Mouse (Mus musculus) MEL (cell line): ENCODE measurements around the gene Bnipl. TPM values are rescaled to one million over a fixed set of nuclear protein-coding genes. Genes with fewer than 3 reads are reported as not detected.

Experiments used
- DNase-seq: peaks from one replicate; pipeline ENCODE4 v3.0.0; 2011; ENCODE audit warnings: low read depth, low spot score
- H3K27ac ChIP-seq: 2 replicates; pipeline ENCODE4 v1.5.1; 2012; ENCODE audit warnings: low read depth, mild to moderate bottlenecking, control low read depth, low read length, moderate library complexity; ENCODE audit not compliant: control insufficient read depth
- H3K27me3 ChIP-seq, 2 experiments: fragments of 150-350 bp in 1 of 2; sonication (generic) in 1 of 2; 2 replicates each; pipeline ENCODE4 v1.6.1; 2012; ENCODE audit warnings: low read length in 2 of 2, mild to moderate bottlenecking in 2 of 2, improper control_type of control experiment in 1 of 2, moderate library complexity in 1 of 2; ENCODE audit not compliant: insufficient read depth in 2 of 2, control insufficient read depth in 1 of 2
- H3K36me3 ChIP-seq, 2 experiments: 2 replicates each; pipeline ENCODE4 v1.6.1; 2012 to 2014; ENCODE audit warnings: low read length in 2 of 2, improper control_type of control experiment in 1 of 2, inconsistent platforms in 1 of 2, mild to moderate bottlenecking in 1 of 2; ENCODE audit not compliant: insufficient read depth in 2 of 2, control insufficient read depth in 1 of 2
- H3K4me1 ChIP-seq, 2 experiments: fragments of 150-350 bp in 1 of 2; sonication (generic) in 1 of 2; 2 replicates each; pipeline ENCODE4 v1.6.1; 2012; ENCODE audit warnings: low read length in 2 of 2, improper control_type of control experiment in 1 of 2, mild to moderate bottlenecking in 1 of 2; ENCODE audit not compliant: insufficient read depth in 2 of 2, control insufficient read depth in 1 of 2
- H3K4me3 ChIP-seq, 2 experiments: fragments of 150-350 bp in 1 of 2; sonication (generic) in 1 of 2; 2 replicates each; pipeline ENCODE4 v1.5.1; 2012; ENCODE audit warnings: low read depth in 2 of 2, low read length in 2 of 2, mild to moderate bottlenecking in 2 of 2, moderate library complexity in 2 of 2, control low read depth in 1 of 2, improper control_type of control experiment in 1 of 2; ENCODE audit not compliant: control insufficient read depth in 1 of 2, insufficient read depth in 1 of 2
- H3K79me2 ChIP-seq: 2 replicates; pipeline ENCODE4 v1.6.1; 2012; ENCODE audit warnings: mild to moderate bottlenecking, low read length, moderate library complexity; ENCODE audit not compliant: control insufficient read depth, poor library complexity, insufficient read depth
- H3K9ac ChIP-seq: 2 replicates; pipeline ENCODE4 v1.6.1; 2012; ENCODE audit warnings: low read depth, mild to moderate bottlenecking, control low read depth, low read length, moderate library complexity; ENCODE audit not compliant: control insufficient read depth, poor library complexity, severe bottlenecking
- H3K9me3 ChIP-seq: fragments of 150-350 bp; sonication (generic); replicated peaks from 2 replicates; pipeline ENCODE4 v1.6.1; 2012; ENCODE audit warnings: mild to moderate bottlenecking, low read length, improper control_type of control experiment, moderate library complexity; ENCODE audit not compliant: insufficient read depth
- CHD1 ChIP-seq: IDR thresholded peaks from 2 replicates; pipeline ENCODE4 v1.6.1; 2012; ENCODE audit warnings: low read depth, mild to moderate bottlenecking, inconsistent platforms, low read length, improper control_type of control experiment
- CHD2 ChIP-seq: IDR thresholded peaks from 2 replicates; pipeline ENCODE4 v1.6.1; 2011; ENCODE audit warnings: low read length, improper control_type of control experiment
- GATA1 ChIP-seq: IDR thresholded peaks from 2 replicates; pipeline ENCODE4 v1.6.1; 2011; ENCODE audit warnings: low read depth, low read length, improper control_type of control experiment
- MYC ChIP-seq: IDR thresholded peaks from 2 replicates; pipeline ENCODE4 v1.6.1; 2011; ENCODE audit warnings: low read depth, mild to moderate bottlenecking, low read length, improper control_type of control experiment, moderate library complexity
- NRF1 ChIP-seq: IDR thresholded peaks from 2 replicates; pipeline ENCODE4 v1.6.1; 2014; ENCODE audit warnings: low read depth, mild to moderate bottlenecking, inconsistent platforms, low read length, improper control_type of control experiment, moderate library complexity; ENCODE audit not compliant: poor library complexity, insufficient read depth, severe bottlenecking
- SIN3A ChIP-seq: IDR thresholded peaks from 2 replicates; pipeline ENCODE4 v1.6.1; 2012; ENCODE audit warnings: low read length, improper control_type of control experiment, inconsistent platforms
- TBP ChIP-seq: IDR thresholded peaks from 2 replicates; pipeline ENCODE4 v1.8.0; 2011; ENCODE audit warnings: low read depth, low read length, improper control_type of control experiment
- TCF12 ChIP-seq: IDR thresholded peaks from 2 replicates; pipeline ENCODE4 v1.6.1; 2014; ENCODE audit warnings: low read depth, mild to moderate bottlenecking, inconsistent platforms, low read length, improper control_type of control experiment, moderate library complexity
- USF2 ChIP-seq, 2 experiments: IDR thresholded peaks; 2 replicates each; pipeline ENCODE4 v1.6.1; 2011 to 2012; ENCODE audit warnings: improper control_type of control experiment in 2 of 2, low read length in 2 of 2, borderline replicate concordance in 1 of 2, inconsistent platforms in 1 of 2, low read depth in 1 of 2, mild to moderate bottlenecking in 1 of 2; ENCODE audit not compliant: insufficient read depth in 1 of 2
- ZNF384 ChIP-seq: IDR thresholded peaks from 2 replicates; pipeline ENCODE4 v1.6.1; 2012; ENCODE audit warnings: low read depth, mild to moderate bottlenecking, inconsistent platforms, low read length, improper control_type of control experiment
- polyA plus RNA-seq, 2 experiments: library from polyadenylated mRNA; stranded (reverse) in 1 of 2; unstranded in 1 of 2; fragments of >175 nt in 1 of 2; fragments of >200 nt in 1 of 2; gene quantifications; 2 replicates each; pipeline versions ENCODE4 v1.2.1 to v1.2.4; 2012; ENCODE audit warnings: low replicate concordance in 2 of 2, low read depth in 1 of 2; ENCODE audit not compliant: insufficient read length in 2 of 2, insufficient read depth in 1 of 2, missing spikeins in 1 of 2
- total RNA-seq: library from RNA; depleted of rRNA; stranded (reverse); fragments of 300-350 nt; gene quantifications from 2 replicates; pipeline ENCODE4 v1.2.3, GENCODE M21; 2012

The Bnipl gene
- total and polyA plus RNA-seq, 3 experiments: 0.19 to 0.43 TPM; not detected in 1

- peaks cover 45% of the 10 kb centered on the region for H3K79me2 ChIP-seq
- H3K9ac ChIP-seq: peak overlapping the region; percentile 20
- H3K4me3 ChIP-seq: peak overlapping the region in 1 of 2 experiments; percentile 17; a peak in 2 of 4 replicates
- no peak for DNase-seq
- TF ChIP-seq SIN3A: no peak
- no peaks in the 10 kb centered on the region for H3K27me3 ChIP-seq
- no peaks in the 10 kb centered on the region for H3K9me3 ChIP-seq
- peak overlapping the region; percentile 10; the same call in 1 of the 2 replicates for H3K27ac ChIP-seq
- peaks cover 9 to 35% of the 10 kb centered on the region in 2 experiments for H3K36me3 ChIP-seq
- H3K4me1 ChIP-seq: peaks cover 16 to 35% of the 10 kb centered on the region in 2 experiments
Observed at GRCm38 (mm10) chr3:95286011-95286410, 35.0 kb upstream of the Bnipl start.

- Histone ChIP-seq H3K79me2 (peaks cover 49% of the 10 kb centered on the region), H3K36me3 (peaks cover 9 to 38% of the 10 kb centered on the region in 2 experiments), H3K4me3 (no peak overlapping the region), H3K27ac (no peak overlapping the region), H3K4me1 (peaks cover 21 to 40% of the 10 kb centered on the region in 2 experiments)
- TF ChIP-seq TBP (0 out of 2 replicates have a peak, but pooled peaks have one; percentile 24), CHD1 (no peak)
- TF ChIP-seq, all 39 proteins: peak for 1
- H3K27me3 ChIP-seq: no peaks in the 10 kb centered on the region
- H3K9ac ChIP-seq: no peak overlapping the region
- no peaks in the 10 kb centered on the region for H3K9me3 ChIP-seq
- no peak for DNase-seq
Observed at GRCm38 (mm10) chr3:95285390-95285789, 34.4 kb upstream of the Bnipl start.

GRCm38 (mm10) chr3:95284501-95285281 is 33.7 kb upstream of the Bnipl start:
- Histone ChIP-seq H3K79me2 (peaks cover 51% of the 10 kb centered on the region), H3K9me3 (no peaks in the 10 kb centered on the region), H3K9ac (no peak overlapping the region), H3K4me1 (peaks cover 24 to 43% of the 10 kb centered on the region in 2 experiments), H3K27ac (no peak overlapping the region), H3K27me3 (no peaks in the 10 kb centered on the region), H3K4me3 (no peak overlapping the region; a peak in 1 of 4 replicates), H3K36me3 (peaks cover 9 to 42% of the 10 kb centered on the region in 2 experiments)
- no peak for DNase-seq
- no peak for TF ChIP-seq MYC
- TF ChIP-seq GATA1: peak; percentile 45; the same call in 1 of the 2 replicates
- no peak for TF ChIP-seq NRF1
- TF ChIP-seq TCF12: no peak
- TF ChIP-seq CHD2: no peak
- no peak for TF ChIP-seq USF2 (IDR thresholded peaks at IDR 0.05; ENCODE audit: borderline replicate concordance in 1 of 2, insufficient read depth in 1 of 2, low read depth in 1 of 2, low read length in 2 of 2)
- no peak for TF ChIP-seq ZNF384
